Mouse (Mus musculus): ENCODE data around the gene Zfp994. TPM values are rescaled to one million over a fixed set of nuclear protein-coding genes. Genes with fewer than 3 reads are reported as not detected.

The Zfp994 gene
- polyA plus RNA-seq (2017; shearing (Covaris generic)) = 1 to 10 TPM; 4.0 to 5.7 TPM

DNA sequence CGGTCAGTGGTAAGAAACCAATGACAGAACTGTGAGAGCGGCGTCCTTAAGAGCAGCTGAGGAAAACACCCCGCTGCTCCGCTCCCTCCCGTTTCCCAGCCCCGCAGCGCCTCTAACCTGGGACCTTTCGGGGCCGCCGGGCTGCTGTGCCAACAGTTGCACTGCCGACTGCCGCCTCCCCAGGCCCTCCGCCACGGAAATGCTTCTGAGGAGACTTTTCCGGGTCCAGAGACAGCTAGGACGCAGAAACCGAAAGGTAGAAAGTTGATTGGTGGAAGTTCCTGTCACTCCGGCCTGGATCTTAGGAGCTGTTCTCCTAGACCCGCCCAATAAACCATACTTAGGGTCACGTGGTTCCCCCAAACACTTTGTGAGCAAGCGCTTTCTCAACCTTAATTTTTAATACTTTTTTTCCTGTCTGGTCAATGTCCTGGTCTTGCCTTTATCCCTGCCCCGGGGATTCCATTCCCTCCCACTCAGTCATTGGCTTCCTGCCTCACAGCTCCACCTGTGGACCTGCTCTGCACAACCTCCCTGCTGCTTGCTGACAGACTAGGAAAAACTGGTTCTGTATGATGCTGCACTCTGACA lies at the start of gene Zfp994:
TSS of gene Zfp994 (minus strand) at position 195 of the 591 bp plus-strand sequence.

GRCm38 (mm10) chr17:22165722-22166294 lies 59.6 kb downstream of the Zfp994 start, which contains the start of gene Zfp947:
Gene Zfp947, minus strand, starts transcription at chr17:22166190.

Other genes starting within 250 kb of the Zfp994 start
- 1 to 10 TPM in 1 of 2 experiments, under 1 TPM in 1; 0.95 to 1.9 TPM for gene Zfp947, start 59.4 kb downstream of the Zfp994 start, polyA plus RNA-seq (2017; shearing (Covaris generic))
- gene CT030661.1, start 89.2 kb upstream of the Zfp994 start, polyA plus RNA-seq (2017; shearing (Covaris generic)) = 10 to 100 TPM; 15.3 to 15.7 TPM
- gene Zfp944, start 135.8 kb upstream of the Zfp994 start, polyA plus RNA-seq (2017; shearing (Covaris generic)) = 10 to 100 TPM; 12.2 to 12.8 TPM
- gene Zfp758, start 135.8 kb upstream of the Zfp994 start, polyA plus RNA-seq (2017; shearing (Covaris generic)) = 10 to 100 TPM; 10.6 to 19.2 TPM
- 1 to 10 TPM; 1.4 to 1.7 TPM for gene Zfp946, start 198.6 kb upstream of the Zfp994 start, polyA plus RNA-seq (2017; shearing (Covaris generic))

Data from activated CD4-positive, CD25-positive, alpha-beta regulatory T cell (primary cell).